Mouse (Mus musculus) left cerebral cortex, adult 18-20 months (tissue): ENCODE results near the gene Senp3. TPM values are rescaled to one million over a fixed set of nuclear protein-coding genes. Genes with fewer than 3 reads are reported as not detected.

ENCODE experiments used
- DNase-seq, 2 experiments: peaks; one replicate each; pipeline ENCODE4 v3.0.0; 2021 to 2022; ENCODE audit warnings: low spot score in 2 of 2, mixed read lengths in 1 of 2
- total RNA-seq, 2 experiments: library from RNA; stranded (reverse); gene quantifications; 2 replicates each; pipeline ENCODE4 v1.2.3; 2021

Gene Senp3
- total RNA-seq, 2 experiments from 2014 or later: 91.4 to 98.7 TPM

- DNase-seq: peak; percentile 89 to 91
Observed at GRCm38 (mm10) chr11:69682840-69683533, 1.1 kb upstream of the Senp3 start.

- DNase-seq: no peak
Observed at GRCm38 (mm10) chr11:69682209-69682839, 440 bp upstream of the Senp3 start.

GRCm38 (mm10) chr11:69680136-69680855 lies 1.6 kb downstream of the Senp3 start:
- no peak for DNase-seq

- DNase-seq: no peak
Observed at GRCm38 (mm10) chr11:69679144-69679543, 2.7 kb downstream of the Senp3 start.

GRCm38 (mm10) chr11:69672211-69672706 lies 9.6 kb downstream of the Senp3 start, which contains the start of gene Eif4a1:
Gene Eif4a1 (minus strand): TSS chr11:69672423.
- DNase-seq: peak; percentile 99 to 100

GRCm38 (mm10) chr11:69671726-69672124 lies 10.2 kb downstream of the Senp3 start:
- peak in 1 of 2 experiments; percentile 29 for DNase-seq

- peak; percentile 85 to 89 for DNase-seq
Observed at GRCm38 (mm10) chr11:69670786-69671725, 10.8 kb downstream of the Senp3 start.

- no peak for DNase-seq
Observed at GRCm38 (mm10) chr11:69666665-69667005, 15.2 kb downstream of the Senp3 start.

GRCm38 (mm10) chr11:69665961-69666664 lies 15.8 kb downstream of the Senp3 start, which contains the start of gene Cd68:
Gene Cd68 (minus strand): TSS chr11:69666153.
- DNase-seq: peak; percentile 53 to 56

- DNase-seq: no peak
Observed at GRCm38 (mm10) chr11:69665457-69665960, 16.4 kb downstream of the Senp3 start.

- no peak for DNase-seq
Observed at GRCm38 (mm10) chr11:69664841-69665240, 17.0 kb downstream of the Senp3 start.

- no peak for DNase-seq
Observed at GRCm38 (mm10) chr11:69663795-69664194, 18.1 kb downstream of the Senp3 start.

GRCm38 (mm10) chr11:69662967-69663671 lies 18.8 kb downstream of the Senp3 start:
- no peak for DNase-seq

GRCm38 (mm10) chr11:69662213-69662966 lies 19.5 kb downstream of the Senp3 start, which contains the start of gene Mpdu1:
Gene Mpdu1 (minus strand): TSS chr11:69662642.
- DNase-seq: peak; percentile 84 to 93

GRCm38 (mm10) chr11:69661221-69661881 lies 20.5 kb downstream of the Senp3 start:
- no peak for DNase-seq

- no peak for DNase-seq
Observed at GRCm38 (mm10) chr11:69657462-69657881, 24.4 kb downstream of the Senp3 start.

GRCm38 (mm10) chr11:69656617-69657461 lies 25.0 kb downstream of the Senp3 start:
- peak in 1 of 2 experiments; percentile 44 for DNase-seq
